Mouse (Mus musculus): ENCODE measurements around the gene Wdr61. TPM values are rescaled to one million over a fixed set of nuclear protein-coding genes. Genes with fewer than 3 reads are reported as not detected.
A peak's percentile ranks its signal among the peaks of the same experiment; 100 is the strongest.

The Wdr61 gene
- polyA plus RNA-seq, 1 experiment from 2014 or later, result 101 TPM

DNA sequence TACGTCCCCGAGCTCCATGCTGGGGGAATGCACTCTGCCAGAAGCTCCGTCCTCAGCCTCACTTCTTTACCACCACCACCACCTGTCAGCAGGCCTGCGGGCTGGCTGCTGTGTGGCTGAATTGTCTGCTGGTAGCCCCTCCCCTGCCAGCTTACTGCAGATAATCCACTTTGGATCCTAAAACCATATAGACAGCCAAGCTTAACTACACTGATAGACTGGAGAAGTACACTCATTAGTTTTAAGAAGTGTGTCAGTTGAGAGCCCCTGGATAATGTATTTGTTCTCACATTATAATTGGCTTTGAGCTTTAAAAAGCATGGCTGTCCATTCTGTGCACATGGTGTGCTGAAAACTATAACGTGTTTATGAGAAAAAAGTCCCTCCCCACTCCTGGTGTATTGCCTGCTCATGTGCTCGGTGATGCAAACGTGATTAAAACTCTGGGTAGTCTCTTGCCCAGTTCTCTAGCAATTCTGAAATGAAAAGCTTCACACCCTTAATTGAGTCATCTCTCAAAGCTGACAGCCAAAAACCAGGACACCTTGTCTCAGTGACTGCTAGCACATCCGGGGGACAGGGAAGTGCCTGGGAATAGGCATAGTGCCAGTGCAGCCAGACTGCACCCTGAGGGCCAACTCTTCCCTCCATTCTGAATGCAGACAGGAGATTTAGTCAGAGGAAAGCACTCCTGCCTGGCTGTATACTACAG is 26.9 kb downstream of the Wdr61 start:
- ATAC-seq (replicated peaks; ENCODE audit: extremely low read depth, insufficient read depth, low FRiP score), result peak; percentile 56

DNA sequence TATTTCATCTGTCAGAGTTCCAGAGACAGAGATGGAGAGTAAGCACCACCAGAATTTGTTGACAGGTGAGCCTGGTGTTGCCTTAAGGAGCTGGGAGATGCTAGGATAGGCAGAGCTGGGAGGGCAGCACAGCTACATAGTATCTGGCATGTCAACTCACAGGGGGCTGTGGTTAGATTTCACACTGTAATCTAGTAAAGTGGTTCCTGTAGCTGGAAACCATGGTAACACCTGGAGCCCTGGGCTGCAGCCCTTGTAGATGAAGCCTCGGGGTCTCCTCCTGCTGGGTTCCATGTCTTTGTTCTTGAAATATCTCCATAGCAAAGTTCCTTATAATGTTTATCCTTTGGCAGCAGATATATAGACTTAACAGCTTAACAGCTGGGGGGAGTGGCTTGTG is 28.8 kb downstream of the Wdr61 start:
- Histone ChIP-seq H3K9ac (ENCODE audit: low read length) (no peak overlapping the region), H3K4me3 (ENCODE audit: low read length) (no peak overlapping the region), H3K9me3 (replicated peaks; ENCODE audit: control insufficient read depth, low read length) (no peaks in the 10 kb centered on the region), H3K27me3 (ENCODE audit: control insufficient read depth, insufficient read depth, low read length) (no peaks in the 10 kb centered on the region), H3K4me2 (ENCODE audit: low read depth, low read length) (no peak overlapping the region), H3K36me3 (ENCODE audit: control insufficient read depth, insufficient read depth) (peaks cover 10% of the 10 kb centered on the region), H3K4me1 (ENCODE audit: control insufficient read depth, insufficient read depth, low read length) (peaks cover 40% of the 10 kb centered on the region), H3K27ac (ENCODE audit: low read length) (no peak overlapping the region)
- no peak for ATAC-seq (replicated peaks; ENCODE audit: extremely low read depth, insufficient read depth, low FRiP score)
- 43% methylated on average over 1 of the region's 1 CpGs for whole genome bisulfite sequencing

More for the DNA sequence above, 26.9 kb downstream of the Wdr61 start:
- no peak overlapping the region for H3K4me2 ChIP-seq (ENCODE audit: low read depth, low read length)
- H3K4me1 ChIP-seq (ENCODE audit: control insufficient read depth, insufficient read depth, low read length), result peaks cover 28% of the 10 kb centered on the region
- no peak overlapping the region for H3K27ac ChIP-seq (ENCODE audit: low read length)
- WGBS, result 35% methylated on average over 8 of the region's 8 CpGs
- H3K36me3 ChIP-seq (ENCODE audit: control insufficient read depth, insufficient read depth), result peaks cover 21% of the 10 kb centered on the region
- H3K9me3 ChIP-seq (replicated peaks; ENCODE audit: control insufficient read depth, low read length), result no peaks in the 10 kb centered on the region
- H3K9ac ChIP-seq (ENCODE audit: low read length), result no peak overlapping the region
- H3K4me3 ChIP-seq (ENCODE audit: low read length), result no peak overlapping the region
- no peaks in the 10 kb centered on the region for H3K27me3 ChIP-seq (ENCODE audit: control insufficient read depth, insufficient read depth, low read length)

DNA sequence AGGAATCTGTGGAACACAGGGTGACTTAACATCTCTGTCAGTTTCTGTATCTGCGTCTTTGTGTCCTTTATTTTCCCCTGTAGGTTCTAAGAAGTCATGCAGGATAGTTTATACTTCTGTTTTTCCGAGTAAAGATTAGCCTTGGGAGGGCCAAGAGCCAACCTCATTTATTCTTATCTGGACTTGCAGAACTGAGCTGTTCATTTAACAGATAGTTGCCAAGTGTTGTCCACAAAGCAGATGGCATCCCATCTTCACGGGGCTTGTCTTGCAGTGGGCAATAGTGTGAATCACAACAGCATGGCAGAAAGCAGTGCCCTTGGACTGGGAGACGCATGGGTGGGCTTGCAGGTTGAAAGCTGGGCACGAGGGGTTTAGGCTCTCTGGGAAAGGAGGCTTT is 30.0 kb downstream of the Wdr61 start:
- 64% methylated on average over 5 of the region's 5 CpGs for WGBS
- Histone ChIP-seq H3K4me1 (ENCODE audit: control insufficient read depth, insufficient read depth, low read length) (peaks cover 44% of the 10 kb centered on the region), H3K27me3 (ENCODE audit: control insufficient read depth, insufficient read depth, low read length) (no peaks in the 10 kb centered on the region), H3K36me3 (ENCODE audit: control insufficient read depth, insufficient read depth) (peaks cover 4% of the 10 kb centered on the region; the same call in 1 of the 2 replicates), H3K27ac (ENCODE audit: low read length) (no peak overlapping the region), H3K4me2 (ENCODE audit: low read depth, low read length) (no peak overlapping the region), H3K4me3 (ENCODE audit: low read length) (no peak overlapping the region), H3K9ac (ENCODE audit: low read length) (no peak overlapping the region), H3K9me3 (replicated peaks; ENCODE audit: control insufficient read depth, low read length) (no peaks in the 10 kb centered on the region)
- no peak for ATAC-seq (replicated peaks; ENCODE audit: extremely low read depth, insufficient read depth, low FRiP score)

DNA sequence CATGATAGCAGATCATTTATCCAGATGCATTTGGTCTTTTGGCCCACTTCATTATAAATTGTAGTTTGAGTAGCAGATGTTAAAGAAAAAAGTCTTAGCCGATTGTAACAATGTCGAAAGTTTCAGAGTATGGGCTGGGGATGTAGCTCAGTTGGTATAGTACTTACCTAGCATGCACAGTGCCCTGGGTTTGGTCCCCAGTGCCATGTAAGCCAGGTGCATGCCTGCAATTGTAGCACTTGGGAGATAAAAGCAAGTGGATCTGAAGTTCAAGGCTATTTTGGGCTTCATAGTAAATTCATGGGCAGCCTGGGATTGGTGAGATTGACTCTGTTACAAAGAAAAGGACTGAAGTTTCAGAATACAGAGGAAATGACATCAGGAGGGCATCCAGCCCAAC is 31.7 kb downstream of the Wdr61 start:
- peak overlapping the region; percentile 95 for H3K27ac ChIP-seq (ENCODE audit: low read length)
- ATAC-seq (replicated peaks; ENCODE audit: extremely low read depth, insufficient read depth, low FRiP score), result no peak
- H3K4me3 ChIP-seq (ENCODE audit: low read length), result no peak overlapping the region
- peaks cover 44% of the 10 kb centered on the region for H3K4me1 ChIP-seq (ENCODE audit: control insufficient read depth, insufficient read depth, low read length)
- H3K9ac ChIP-seq (ENCODE audit: low read length), result no peak overlapping the region; the same call in 1 of the 2 replicates
- no peaks in the 10 kb centered on the region; the same call in 1 of the 2 replicates for H3K36me3 ChIP-seq (ENCODE audit: control insufficient read depth, insufficient read depth)
- WGBS, result 74% methylated on average over 2 of the region's 2 CpGs
- H3K4me2 ChIP-seq (ENCODE audit: low read depth, low read length), result peak overlapping the region; percentile 92
- H3K27me3 ChIP-seq (ENCODE audit: control insufficient read depth, insufficient read depth, low read length), result no peaks in the 10 kb centered on the region
- H3K9me3 ChIP-seq (replicated peaks; ENCODE audit: control insufficient read depth, low read length), result no peaks in the 10 kb centered on the region

DNA sequence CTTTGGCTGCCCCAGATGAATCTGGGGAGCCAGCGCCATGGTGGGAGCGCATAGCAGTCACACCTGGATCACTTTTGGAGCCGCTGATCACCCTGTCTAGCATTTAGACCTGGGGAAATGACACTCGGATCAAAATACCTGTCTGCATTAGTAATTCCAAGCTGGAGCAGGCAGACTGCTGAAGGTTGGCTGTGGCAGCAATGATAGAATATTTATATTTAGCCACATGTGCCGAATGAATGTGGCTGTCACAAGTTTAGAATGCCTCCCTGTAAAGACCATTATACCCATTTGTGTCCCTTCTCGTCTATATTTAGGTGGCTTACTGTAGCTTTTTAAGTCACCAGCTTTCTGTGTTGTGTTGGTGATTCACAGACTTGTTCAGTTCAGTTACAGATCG is 33.6 kb downstream of the Wdr61 start:
- Histone ChIP-seq H3K9ac (ENCODE audit: low read length) (peak overlapping the region; percentile 92), H3K4me3 (ENCODE audit: low read length) (peak overlapping the region; percentile 80), H3K27me3 (ENCODE audit: control insufficient read depth, insufficient read depth, low read length) (no peaks in the 10 kb centered on the region), H3K27ac (ENCODE audit: low read length) (peak overlapping the region; percentile 95), H3K4me1 (ENCODE audit: control insufficient read depth, insufficient read depth, low read length) (peaks cover 36% of the 10 kb centered on the region), H3K4me2 (ENCODE audit: low read depth, low read length) (peak overlapping the region; percentile 92), H3K36me3 (ENCODE audit: control insufficient read depth, insufficient read depth) (no peaks in the 10 kb centered on the region), H3K9me3 (replicated peaks; ENCODE audit: control insufficient read depth, low read length) (no peaks in the 10 kb centered on the region)
- WGBS, result 41% methylated on average over 7 of the region's 7 CpGs
- ATAC-seq (replicated peaks; ENCODE audit: extremely low read depth, insufficient read depth, low FRiP score), result peak; percentile 63

DNA sequence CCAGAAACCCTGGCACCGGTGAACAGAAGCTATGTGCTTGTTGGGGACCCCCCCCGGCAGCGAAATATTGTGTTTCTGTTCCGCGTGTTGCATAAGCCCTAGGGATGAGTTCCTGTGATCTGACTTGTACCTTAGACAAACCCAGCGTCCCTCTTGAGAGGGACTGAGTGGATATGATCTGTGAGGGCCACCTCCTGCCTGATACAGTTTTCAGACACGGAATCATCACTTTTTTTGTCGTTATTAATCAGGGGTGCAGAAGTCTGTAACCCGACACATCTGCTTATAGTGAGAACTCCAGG is 34.2 kb downstream of the Wdr61 start:
- Histone ChIP-seq H3K9ac (ENCODE audit: low read length) (peak overlapping the region; percentile 92), H3K4me1 (ENCODE audit: control insufficient read depth, insufficient read depth, low read length) (peaks cover 36% of the 10 kb centered on the region), H3K36me3 (ENCODE audit: control insufficient read depth, insufficient read depth) (no peaks in the 10 kb centered on the region), H3K27me3 (ENCODE audit: control insufficient read depth, insufficient read depth, low read length) (no peaks in the 10 kb centered on the region), H3K4me3 (ENCODE audit: low read length) (peak overlapping the region; percentile 80), H3K27ac (ENCODE audit: low read length) (peak overlapping the region; percentile 95), H3K4me2 (ENCODE audit: low read depth, low read length) (peak overlapping the region; percentile 92), H3K9me3 (replicated peaks; ENCODE audit: control insufficient read depth, low read length) (no peaks in the 10 kb centered on the region)
- 0 out of 2 replicates have a peak, but pooled peaks have one; percentile 8 for ATAC-seq (replicated peaks; ENCODE audit: extremely low read depth, insufficient read depth, low FRiP score)
- 12% methylated on average over 9 of the region's 9 CpGs for WGBS

DNA sequence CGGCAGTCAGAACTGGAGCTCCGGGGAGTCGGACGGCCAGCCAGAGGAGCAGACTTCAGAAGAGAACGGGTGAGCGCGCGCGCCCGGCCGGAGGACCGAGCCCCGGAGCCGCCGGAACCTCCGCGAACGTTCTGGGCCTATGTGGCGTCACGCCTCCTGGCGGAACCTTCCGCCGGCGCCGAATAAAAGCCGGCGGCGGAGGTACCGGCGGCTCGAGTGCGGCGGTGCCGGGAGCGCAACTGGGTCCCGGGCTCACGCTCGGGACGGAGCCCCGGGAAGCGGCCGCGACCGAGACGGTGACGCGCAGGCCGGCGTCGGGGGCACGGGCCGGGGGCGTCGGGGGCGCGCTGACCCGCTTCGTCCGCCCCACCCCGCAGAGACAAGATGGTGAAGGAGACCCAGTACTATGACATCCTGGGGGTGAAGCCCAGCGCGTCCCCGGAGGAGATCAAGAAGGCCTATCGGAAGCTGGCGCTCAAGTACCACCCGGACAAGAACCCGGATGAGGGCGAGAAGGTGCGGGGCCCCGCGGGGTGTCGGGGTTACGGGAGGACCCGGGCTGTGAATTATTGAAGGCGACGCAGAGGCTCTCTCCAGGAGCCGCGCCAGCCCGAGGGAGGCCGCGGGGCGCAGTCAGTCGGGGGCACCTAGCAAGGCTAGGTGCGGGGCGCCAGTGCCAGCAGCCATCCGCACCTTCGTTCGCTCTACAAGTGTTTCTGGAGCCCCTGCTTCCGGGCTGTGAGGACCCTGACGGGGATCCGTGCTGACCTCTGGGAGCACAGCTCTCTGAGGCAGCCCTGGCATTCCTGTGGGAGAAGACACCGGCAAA is 34.8 kb downstream of the Wdr61 start:
- no peaks in the 10 kb centered on the region for H3K36me3 ChIP-seq (ENCODE audit: control insufficient read depth, insufficient read depth)
- H3K4me2 ChIP-seq (ENCODE audit: low read depth, low read length), result peak overlapping the region; percentile 92
- WGBS, result under 1% methylated on average over 90 of the region's 92 CpGs
- no peaks in the 10 kb centered on the region for H3K9me3 ChIP-seq (replicated peaks; ENCODE audit: control insufficient read depth, low read length)
- ATAC-seq (replicated peaks; ENCODE audit: extremely low read depth, insufficient read depth, low FRiP score), result peak; percentile 30
- H3K27me3 ChIP-seq (ENCODE audit: control insufficient read depth, insufficient read depth, low read length), result no peaks in the 10 kb centered on the region
- peak overlapping the region; percentile 80 for H3K4me3 ChIP-seq (ENCODE audit: low read length)
- peak overlapping the region; percentile 95 for H3K27ac ChIP-seq (ENCODE audit: low read length)
- H3K9ac ChIP-seq (ENCODE audit: low read length), result peak overlapping the region; percentile 92
- H3K4me1 ChIP-seq (ENCODE audit: control insufficient read depth, insufficient read depth, low read length), result peaks cover 36% of the 10 kb centered on the region

DNA sequence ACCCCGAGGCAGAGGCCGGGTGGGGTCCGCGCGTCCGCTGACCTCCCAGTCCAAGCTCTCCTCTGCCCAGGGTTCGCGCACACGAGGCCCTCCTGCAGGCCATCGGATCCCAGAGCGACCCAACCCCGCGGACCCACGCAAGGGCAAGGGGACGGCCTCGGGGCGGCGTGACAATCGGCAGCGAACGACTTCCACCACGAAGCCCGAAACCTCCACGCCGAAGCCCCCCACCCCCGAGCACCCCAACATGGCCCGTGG is 35.3 kb downstream of the Wdr61 start:
- H3K27ac ChIP-seq (ENCODE audit: low read length), result peak overlapping the region; percentile 95
- H3K4me3 ChIP-seq (ENCODE audit: low read length), result peak overlapping the region; percentile 80
- H3K9ac ChIP-seq (ENCODE audit: low read length), result peak overlapping the region; percentile 92
- no peaks in the 10 kb centered on the region for H3K9me3 ChIP-seq (replicated peaks; ENCODE audit: control insufficient read depth, low read length)
- H3K27me3 ChIP-seq (ENCODE audit: control insufficient read depth, insufficient read depth, low read length), result no peaks in the 10 kb centered on the region
- peaks cover 35% of the 10 kb centered on the region for H3K4me1 ChIP-seq (ENCODE audit: control insufficient read depth, insufficient read depth, low read length)
- 7% methylated on average over 27 of the region's 27 CpGs for WGBS
- ATAC-seq (replicated peaks; ENCODE audit: extremely low read depth, insufficient read depth, low FRiP score), result peak; percentile 4; the same call in 1 of the 2 replicates
- peak overlapping the region; percentile 92 for H3K4me2 ChIP-seq (ENCODE audit: low read depth, low read length)
- H3K36me3 ChIP-seq (ENCODE audit: control insufficient read depth, insufficient read depth), result no peaks in the 10 kb centered on the region
